Mouse (Mus musculus) embryonic facial prominence, embryonic 12.5 days (tissue): ENCODE measurements around the gene Smim5. TPM values are rescaled to one million over a fixed set of nuclear protein-coding genes. Genes with fewer than 3 reads are reported as not detected.

Experiments used
- ATAC-seq: fragments of 200-750 bp; cut with Nextera tagmentation; 2 replicates; pipeline ENCODE4 v1.8.0; 2017; ENCODE audit not compliant: insufficient number of reproducible peaks, insufficient read depth, low FRiP score, low TSS enrichment
- H3K27ac ChIP-seq: fragments of 300-500 bp; sonication (generic); 2 replicates; pipeline ENCODE4 v1.5.1; 2016; ENCODE audit warnings: mild to moderate bottlenecking
- H3K27me3 ChIP-seq: fragments of 300-500 bp; sonication (generic); 2 replicates; pipeline ENCODE4 v1.6.1; 2016; ENCODE audit warnings: mild to moderate bottlenecking, moderate library complexity
- H3K36me3 ChIP-seq: fragments of 300-500 bp; sonication (generic); 2 replicates; pipeline ENCODE4 v1.6.1; 2016; ENCODE audit warnings: mild to moderate bottlenecking
- H3K4me1 ChIP-seq: fragments of 300-500 bp; sonication (generic); 2 replicates; pipeline ENCODE4 v1.6.1; 2016
- H3K4me2 ChIP-seq: fragments of 300-500 bp; sonication (generic); replicated peaks from 2 replicates; pipeline ENCODE4 v1.6.1; 2016; ENCODE audit warnings: mild to moderate bottlenecking, moderate library complexity
- H3K4me3 ChIP-seq: fragments of 300-500 bp; sonication (generic); 2 replicates; pipeline ENCODE4 v1.5.1; 2016; ENCODE audit warnings: mild to moderate bottlenecking
- H3K9ac ChIP-seq: fragments of 300-500 bp; sonication (generic); 2 replicates; pipeline ENCODE4 v1.6.1; 2016; ENCODE audit warnings: mild to moderate bottlenecking, moderate library complexity
- H3K9me3 ChIP-seq: fragments of 300-500 bp; sonication (generic); 2 replicates; pipeline ENCODE4 v1.6.1; 2016; ENCODE audit warnings: mild to moderate bottlenecking, moderate library complexity
- WGBS: fragments of 180-500 bp; shearing (Covaris S2); methylation state at CpG from one replicate; pipeline ENCODE4 v1.1.7; 2016; 5-methylcytosine and 5-hydroxymethylcytosine counted together
- polyA plus RNA-seq: library from polyadenylated mRNA; unstranded; fragments of >200 nt; fragmentation: Nextera tagmentation; extraction: Ambion mirVana; gene quantifications from 2 replicates; pipeline ENCODE4 v1.2.1, GENCODE M21; 2016

The Smim5 gene
- polyA plus RNA-seq, 1 experiment from 2014 or later: 1.8 TPM

- Histone ChIP-seq H3K36me3 (peaks cover 18% of the 10 kb centered on the region), H3K27ac (no peak within 1 kb of the TSS), H3K4me2 (peak within 1 kb of the TSS; percentile 86), H3K4me1 (peaks cover 20% of the 10 kb centered on the region), H3K9me3 (no peaks in the 10 kb centered on the region), H3K9ac (peak within 1 kb of the TSS; percentile 89), H3K4me3 (peak within 1 kb of the TSS; percentile 94), H3K27me3 (no peaks in the 10 kb centered on the region)
- ATAC-seq: peak; percentile 97
- WGBS: 1% methylated on average over 28 of the region's 28 CpGs
These were observed 33.5 kb downstream of the Smim5 start, which contains the start of the genes Sap30bp and Recql5 for GRCm38 (mm10) chr11:115933108-115933746. Sap30bp (plus strand) TSS chr11:115933282. Recql5 (minus strand) TSS chr11:115933477.

- Histone ChIP-seq H3K27me3 (no peaks in the 10 kb centered on the region), H3K36me3 (peaks cover 17% of the 10 kb centered on the region), H3K4me1 (peaks cover 20% of the 10 kb centered on the region), H3K27ac (no peak overlapping the region), H3K4me3 (peak overlapping the region; percentile 94), H3K4me2 (peak overlapping the region; percentile 86), H3K9me3 (no peaks in the 10 kb centered on the region), H3K9ac (peak overlapping the region; percentile 89)
- 1% methylated on average over 16 of the region's 16 CpGs for WGBS
- peak; percentile 36; the same call in 1 of the 2 replicates for ATAC-seq
These were observed 34.0 kb downstream of the Smim5 start for GRCm38 (mm10) chr11:115933747-115934110.

DNA sequence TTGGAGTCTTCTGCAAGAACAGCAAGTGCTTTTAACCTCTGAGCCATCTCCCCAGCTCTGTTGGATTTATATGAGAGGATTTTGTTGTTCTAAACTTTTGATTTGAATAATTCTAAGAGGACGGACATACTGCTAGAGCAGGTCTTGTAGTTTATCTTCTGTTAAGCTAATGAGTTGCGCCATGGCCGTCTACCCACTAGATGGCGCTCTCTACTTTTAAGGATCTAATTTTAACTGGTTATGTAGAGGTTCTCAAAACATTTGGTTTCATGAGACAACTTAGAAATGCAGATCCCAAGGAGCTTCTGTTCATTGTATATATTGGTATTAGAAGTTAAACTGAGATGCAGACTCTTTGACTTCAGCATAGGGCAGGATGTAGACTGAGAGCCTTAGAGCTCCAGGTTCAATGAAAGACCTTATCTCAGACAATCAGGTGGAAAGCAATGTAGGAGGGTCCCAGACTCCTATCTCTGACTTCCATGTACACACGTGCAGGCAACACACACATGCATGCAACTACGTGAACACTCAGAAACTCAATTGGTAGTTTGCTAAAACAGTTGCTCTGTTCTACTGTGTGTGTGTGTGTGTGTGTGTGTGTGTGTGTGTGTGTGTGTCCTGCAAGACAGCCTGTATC, 40.0 kb downstream of the Smim5 start:
- Histone ChIP-seq H3K4me3 (no peak overlapping the region), H3K9ac (no peak overlapping the region), H3K27ac (no peak overlapping the region), H3K36me3 (peaks cover 68% of the 10 kb centered on the region), H3K4me1 (peaks cover 1% of the 10 kb centered on the region), H3K4me2 (no peak overlapping the region), H3K27me3 (no peaks in the 10 kb centered on the region), H3K9me3 (no peaks in the 10 kb centered on the region)
- no peak for ATAC-seq
- WGBS: 44% methylated on average over 6 of the region's 6 CpGs

DNA sequence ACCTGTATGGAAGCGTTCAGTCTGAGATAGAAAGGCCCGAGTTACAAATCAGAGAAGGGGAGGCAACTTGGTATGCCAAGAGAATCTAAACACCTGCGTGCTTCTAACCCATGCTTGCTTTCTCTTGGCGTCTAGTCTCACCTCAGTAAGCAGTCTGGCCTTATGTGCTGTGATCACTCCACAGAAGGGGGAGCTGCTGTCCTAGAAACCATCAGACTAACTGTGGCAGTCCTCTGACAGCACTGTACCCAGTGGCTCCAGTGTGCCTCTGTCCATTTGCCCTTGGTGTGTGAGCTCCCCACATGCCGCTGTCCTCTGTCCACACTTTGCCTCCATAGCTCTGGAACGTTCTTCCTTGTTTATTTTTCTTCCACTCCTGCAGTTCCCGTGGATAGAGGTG, 42.2 kb downstream of the Smim5 start:
- H3K4me2 ChIP-seq: no peak overlapping the region
- H3K36me3 ChIP-seq: peaks cover 82% of the 10 kb centered on the region
- H3K4me1 ChIP-seq: no peaks in the 10 kb centered on the region
- no peaks in the 10 kb centered on the region for H3K27me3 ChIP-seq
- no peaks in the 10 kb centered on the region for H3K9me3 ChIP-seq
- 81% methylated on average over 7 of the region's 7 CpGs for WGBS
- no peak overlapping the region for H3K27ac ChIP-seq
- no peak overlapping the region for H3K4me3 ChIP-seq
- no peak overlapping the region for H3K9ac ChIP-seq
- no peak for ATAC-seq

DNA sequence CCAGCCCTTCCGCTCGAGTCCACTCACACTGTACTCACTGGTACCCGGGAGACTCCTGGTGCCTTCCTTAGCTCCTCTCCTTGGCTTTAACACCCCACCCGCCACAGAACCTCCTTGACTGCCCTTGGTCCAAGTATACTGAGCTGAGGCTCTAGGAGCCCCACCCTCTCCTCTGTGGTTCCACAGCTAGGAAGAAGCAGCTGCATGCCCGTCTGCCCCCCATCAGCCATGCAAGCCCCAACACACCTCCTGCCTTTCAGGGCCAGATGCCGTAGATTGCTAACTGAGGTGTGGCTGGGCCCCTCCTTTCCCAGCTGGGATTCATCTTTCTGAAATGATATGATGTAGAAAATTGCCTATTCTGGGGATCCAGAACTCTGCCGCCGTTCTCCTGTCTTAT, 45.5 kb downstream of the Smim5 start:
- H3K9me3 ChIP-seq: no peaks in the 10 kb centered on the region
- H3K4me3 ChIP-seq: no peak overlapping the region
- peaks cover 84% of the 10 kb centered on the region for H3K36me3 ChIP-seq
- no peak for ATAC-seq
- no peaks in the 10 kb centered on the region for H3K27me3 ChIP-seq
- H3K4me1 ChIP-seq: 0 out of 2 replicates have a peak, but pooled peaks cover 5% of the 10 kb centered on the region
- no peak overlapping the region for H3K4me2 ChIP-seq
- WGBS: 89% methylated on average over 8 of the region's 8 CpGs
- no peak overlapping the region for H3K9ac ChIP-seq
- peak overlapping the region; percentile 52; the same call in 1 of the 2 replicates for H3K27ac ChIP-seq

- no peaks in the 10 kb centered on the region for H3K27me3 ChIP-seq
- H3K4me2 ChIP-seq: no peak overlapping the region
- no peaks in the 10 kb centered on the region for H3K9me3 ChIP-seq
- peaks cover 81% of the 10 kb centered on the region for H3K36me3 ChIP-seq
- H3K4me1 ChIP-seq: 0 out of 2 replicates have a peak, but pooled peaks cover 5% of the 10 kb centered on the region
- no peak for ATAC-seq
- H3K9ac ChIP-seq: no peak overlapping the region
- WGBS: 83% methylated on average over 9 of the region's 9 CpGs
- H3K4me3 ChIP-seq: no peak overlapping the region
- no peak overlapping the region for H3K27ac ChIP-seq
These were observed 46.6 kb downstream of the Smim5 start for GRCm38 (mm10) chr11:115946221-115946828.

DNA sequence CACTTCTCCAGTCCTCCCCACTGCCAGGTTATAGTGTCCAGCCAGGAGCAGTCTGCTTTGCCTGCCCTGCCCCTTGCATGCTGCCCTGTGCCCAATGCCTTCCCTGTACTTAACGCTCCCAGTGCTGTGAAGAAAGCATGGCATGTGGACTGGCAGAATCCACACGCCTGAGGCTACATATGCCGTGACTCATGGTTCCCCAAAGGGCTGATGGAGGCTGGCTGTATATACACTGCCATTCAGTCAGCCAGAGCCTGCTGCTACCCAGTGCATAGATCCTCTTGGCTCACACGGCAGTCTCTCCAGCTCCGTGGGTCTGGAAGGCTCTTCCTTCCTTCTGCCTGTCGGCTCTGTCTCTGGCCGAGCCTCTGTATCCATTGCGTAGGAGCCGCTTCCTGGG, 48.5 kb downstream of the Smim5 start:
- ATAC-seq: no peak
- Histone ChIP-seq H3K27me3 (no peaks in the 10 kb centered on the region), H3K36me3 (peaks cover 80% of the 10 kb centered on the region), H3K4me3 (no peak overlapping the region), H3K4me1 (0 out of 2 replicates have a peak, but pooled peaks cover 5% of the 10 kb centered on the region), H3K27ac (no peak overlapping the region), H3K9ac (no peak overlapping the region), H3K4me2 (no peak overlapping the region), H3K9me3 (no peaks in the 10 kb centered on the region)
- WGBS: 92% methylated on average over 9 of the region's 9 CpGs

GRCm38 (mm10) chr11:115950719-115951118, 51.0 kb downstream of the Smim5 start:
- H3K9me3 ChIP-seq: no peaks in the 10 kb centered on the region
- no peak overlapping the region for H3K9ac ChIP-seq
- no peak overlapping the region for H3K4me2 ChIP-seq
- peaks cover 75% of the 10 kb centered on the region for H3K36me3 ChIP-seq
- WGBS: 94% methylated on average over 2 of the region's 2 CpGs
- no peaks in the 10 kb centered on the region for H3K27me3 ChIP-seq
- 0 out of 2 replicates have a peak, but pooled peaks cover 5% of the 10 kb centered on the region for H3K4me1 ChIP-seq
- ATAC-seq: no peak
- no peak overlapping the region for H3K27ac ChIP-seq
- no peak overlapping the region for H3K4me3 ChIP-seq

DNA sequence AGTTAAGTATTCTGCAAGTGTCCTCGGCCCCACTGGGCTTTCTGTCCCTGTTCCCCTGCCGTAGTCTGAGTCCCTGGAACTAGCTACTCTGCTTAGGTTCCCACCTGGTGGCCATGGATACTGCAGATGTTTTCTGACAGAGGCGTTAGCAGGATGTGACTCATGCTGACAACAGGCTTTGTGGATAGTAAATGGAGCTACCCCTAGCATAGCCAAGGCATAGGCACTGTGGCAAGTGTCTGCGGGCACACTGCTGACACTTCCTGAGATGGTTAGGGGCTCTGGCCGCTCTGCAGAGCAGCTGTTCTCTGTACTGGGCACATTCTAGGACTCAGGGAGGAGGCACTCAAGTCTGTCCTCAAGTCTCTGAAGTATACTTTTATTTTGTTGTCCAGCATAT, 54.9 kb downstream of the Smim5 start:
- no peak overlapping the region for H3K9ac ChIP-seq
- H3K4me1 ChIP-seq: peaks cover 18% of the 10 kb centered on the region; the same call in 1 of the 2 replicates
- no peak for ATAC-seq
- H3K4me3 ChIP-seq: no peak overlapping the region
- WGBS: 85% methylated on average over 5 of the region's 5 CpGs
- H3K27ac ChIP-seq: no peak overlapping the region
- H3K4me2 ChIP-seq: no peak overlapping the region
- peaks cover 62% of the 10 kb centered on the region for H3K36me3 ChIP-seq
- no peaks in the 10 kb centered on the region for H3K27me3 ChIP-seq
- H3K9me3 ChIP-seq: no peaks in the 10 kb centered on the region

GRCm38 (mm10) chr11:115955195-115955858, 55.6 kb downstream of the Smim5 start:
- ATAC-seq: no peak
- Histone ChIP-seq H3K9ac (no peak overlapping the region), H3K4me2 (no peak overlapping the region), H3K27ac (no peak overlapping the region), H3K36me3 (peaks cover 62% of the 10 kb centered on the region), H3K9me3 (no peaks in the 10 kb centered on the region), H3K4me3 (no peak overlapping the region), H3K4me1 (peaks cover 14% of the 10 kb centered on the region; the same call in 1 of the 2 replicates), H3K27me3 (no peaks in the 10 kb centered on the region)
- WGBS: 53% methylated on average over 10 of the region's 10 CpGs
